Mouse (Mus musculus) MEL (cell line): ENCODE results near the gene Fam213a. TPM values are rescaled to one million over a fixed set of nuclear protein-coding genes. Genes with fewer than 3 reads are reported as not detected.

ENCODE experiments used
- DNase-seq: peaks from one replicate; pipeline ENCODE4 v3.0.0; 2011; ENCODE audit warnings: low read depth, low spot score
- H3K27ac ChIP-seq: 2 replicates; pipeline ENCODE4 v1.5.1; 2012; ENCODE audit warnings: low read depth, mild to moderate bottlenecking, control low read depth, low read length, moderate library complexity; ENCODE audit not compliant: control insufficient read depth
- H3K27me3 ChIP-seq, 2 experiments: fragments of 150-350 bp in 1 of 2; sonication (generic) in 1 of 2; 2 replicates each; pipeline ENCODE4 v1.6.1; 2012; ENCODE audit warnings: low read length in 2 of 2, mild to moderate bottlenecking in 2 of 2, improper control_type of control experiment in 1 of 2, moderate library complexity in 1 of 2; ENCODE audit not compliant: insufficient read depth in 2 of 2, control insufficient read depth in 1 of 2
- H3K36me3 ChIP-seq, 2 experiments: 2 replicates each; pipeline ENCODE4 v1.6.1; 2012 to 2014; ENCODE audit warnings: low read length in 2 of 2, improper control_type of control experiment in 1 of 2, inconsistent platforms in 1 of 2, mild to moderate bottlenecking in 1 of 2; ENCODE audit not compliant: insufficient read depth in 2 of 2, control insufficient read depth in 1 of 2
- H3K4me1 ChIP-seq, 2 experiments: fragments of 150-350 bp in 1 of 2; sonication (generic) in 1 of 2; 2 replicates each; pipeline ENCODE4 v1.6.1; 2012; ENCODE audit warnings: low read length in 2 of 2, improper control_type of control experiment in 1 of 2, mild to moderate bottlenecking in 1 of 2; ENCODE audit not compliant: insufficient read depth in 2 of 2, control insufficient read depth in 1 of 2
- H3K4me3 ChIP-seq, 2 experiments: fragments of 150-350 bp in 1 of 2; sonication (generic) in 1 of 2; 2 replicates each; pipeline ENCODE4 v1.5.1; 2012; ENCODE audit warnings: low read depth in 2 of 2, low read length in 2 of 2, mild to moderate bottlenecking in 2 of 2, moderate library complexity in 2 of 2, control low read depth in 1 of 2, improper control_type of control experiment in 1 of 2; ENCODE audit not compliant: control insufficient read depth in 1 of 2, insufficient read depth in 1 of 2
- H3K79me2 ChIP-seq: 2 replicates; pipeline ENCODE4 v1.6.1; 2012; ENCODE audit warnings: mild to moderate bottlenecking, low read length, moderate library complexity; ENCODE audit not compliant: control insufficient read depth, poor library complexity, insufficient read depth
- H3K9ac ChIP-seq: 2 replicates; pipeline ENCODE4 v1.6.1; 2012; ENCODE audit warnings: low read depth, mild to moderate bottlenecking, control low read depth, low read length, moderate library complexity; ENCODE audit not compliant: control insufficient read depth, poor library complexity, severe bottlenecking
- H3K9me3 ChIP-seq: fragments of 150-350 bp; sonication (generic); replicated peaks from 2 replicates; pipeline ENCODE4 v1.6.1; 2012; ENCODE audit warnings: mild to moderate bottlenecking, low read length, improper control_type of control experiment, moderate library complexity; ENCODE audit not compliant: insufficient read depth
- BHLHE40 ChIP-seq: IDR thresholded peaks from 2 replicates; pipeline ENCODE4 v1.6.1; 2012; ENCODE audit warnings: low read depth, mild to moderate bottlenecking, inconsistent platforms, low read length, improper control_type of control experiment, borderline replicate concordance
- CHD1 ChIP-seq: IDR thresholded peaks from 2 replicates; pipeline ENCODE4 v1.6.1; 2012; ENCODE audit warnings: low read depth, mild to moderate bottlenecking, inconsistent platforms, low read length, improper control_type of control experiment
- CHD2 ChIP-seq: IDR thresholded peaks from 2 replicates; pipeline ENCODE4 v1.6.1; 2011; ENCODE audit warnings: low read length, improper control_type of control experiment
- CTCF ChIP-seq, 3 experiments: IDR thresholded peaks in 2 of 3; conservative IDR thresholded peaks in 1 of 3; 2 replicates each; pipeline ENCODE4 v1.5.1; 2011 to 2012; ENCODE audit warnings: low read length in 3 of 3, low read depth in 2 of 3, mild to moderate bottlenecking in 2 of 3, improper control_type of control experiment in 1 of 3, inconsistent platforms in 1 of 3, mixed read lengths in 1 of 3, moderate library complexity in 1 of 3; ENCODE audit not compliant: control insufficient read depth in 1 of 3, insufficient read depth in 1 of 3, poor library complexity in 1 of 3, severe bottlenecking in 1 of 3
- GATA1 ChIP-seq: IDR thresholded peaks from 2 replicates; pipeline ENCODE4 v1.6.1; 2011; ENCODE audit warnings: low read depth, low read length, improper control_type of control experiment
- MAFK ChIP-seq: IDR thresholded peaks from 2 replicates; pipeline ENCODE4 v1.6.1; 2011; ENCODE audit warnings: low read depth, mild to moderate bottlenecking, low read length, improper control_type of control experiment, borderline replicate concordance
- MAX ChIP-seq: IDR thresholded peaks from 2 replicates; pipeline ENCODE4 v1.6.1; 2011; ENCODE audit warnings: low read length, improper control_type of control experiment
- MAZ ChIP-seq: IDR thresholded peaks from 2 replicates; pipeline ENCODE4 v1.6.1; 2012; ENCODE audit warnings: low read depth, mild to moderate bottlenecking, inconsistent platforms, low read length, improper control_type of control experiment
- MXI1 ChIP-seq: IDR thresholded peaks from 2 replicates; pipeline ENCODE4 v1.6.1; 2011; ENCODE audit warnings: mild to moderate bottlenecking, low read depth, low read length, improper control_type of control experiment
- MYB ChIP-seq: IDR thresholded peaks from 2 replicates; pipeline ENCODE4 v1.6.1; 2011; ENCODE audit warnings: mild to moderate bottlenecking, low read depth, low read length, improper control_type of control experiment
- MYC ChIP-seq: IDR thresholded peaks from 2 replicates; pipeline ENCODE4 v1.6.1; 2011; ENCODE audit warnings: low read depth, mild to moderate bottlenecking, low read length, improper control_type of control experiment, moderate library complexity
- POLR2A ChIP-seq, 2 experiments: IDR thresholded peaks; 2 replicates each; pipeline ENCODE4 v1.6.1; 2011 to 2012; ENCODE audit warnings: low read length in 2 of 2, mild to moderate bottlenecking in 2 of 2, control low read depth in 1 of 2, improper control_type of control experiment in 1 of 2, low read depth in 1 of 2, moderate library complexity in 1 of 2; ENCODE audit not compliant: control insufficient read depth in 1 of 2, insufficient read depth in 1 of 2, poor library complexity in 1 of 2
- RAD21 ChIP-seq: IDR thresholded peaks from 2 replicates; pipeline ENCODE4 v1.6.1; 2011; ENCODE audit warnings: mild to moderate bottlenecking, low read depth, low read length, improper control_type of control experiment
- RCOR1 ChIP-seq: IDR thresholded peaks from 2 replicates; pipeline ENCODE4 v1.6.1; 2012; ENCODE audit warnings: low read depth, mild to moderate bottlenecking, inconsistent platforms, low read length, improper control_type of control experiment
- SMC3 ChIP-seq: IDR thresholded peaks from 2 replicates; pipeline ENCODE4 v1.6.1; 2011; ENCODE audit warnings: low read depth, low read length, improper control_type of control experiment
- TAL1 ChIP-seq: IDR thresholded peaks from 2 replicates; pipeline ENCODE4 v1.6.1; 2012; ENCODE audit warnings: mild to moderate bottlenecking, inconsistent platforms, low read length, moderate library complexity, mixed read lengths
- USF1 ChIP-seq: IDR thresholded peaks from 2 replicates; pipeline ENCODE4 v1.6.1; 2014; ENCODE audit warnings: low read depth, mild to moderate bottlenecking, inconsistent platforms, low read length, improper control_type of control experiment, moderate library complexity
- USF2 ChIP-seq, 2 experiments: IDR thresholded peaks; 2 replicates each; pipeline ENCODE4 v1.6.1; 2011 to 2012; ENCODE audit warnings: improper control_type of control experiment in 2 of 2, low read length in 2 of 2, borderline replicate concordance in 1 of 2, inconsistent platforms in 1 of 2, low read depth in 1 of 2, mild to moderate bottlenecking in 1 of 2; ENCODE audit not compliant: insufficient read depth in 1 of 2
- ZC3H11A ChIP-seq: IDR thresholded peaks from 2 replicates; pipeline ENCODE4 v1.6.1; 2012; ENCODE audit warnings: low read depth, mild to moderate bottlenecking, inconsistent platforms, low read length, improper control_type of control experiment
- ZKSCAN1 ChIP-seq: IDR thresholded peaks from 2 replicates; pipeline ENCODE4 v1.6.1; 2012; ENCODE audit warnings: low read depth, mild to moderate bottlenecking, inconsistent platforms, low read length, improper control_type of control experiment, moderate library complexity
- ZNF384 ChIP-seq: IDR thresholded peaks from 2 replicates; pipeline ENCODE4 v1.6.1; 2012; ENCODE audit warnings: low read depth, mild to moderate bottlenecking, inconsistent platforms, low read length, improper control_type of control experiment
- polyA plus RNA-seq, 2 experiments: library from polyadenylated mRNA; stranded (reverse) in 1 of 2; unstranded in 1 of 2; fragments of >175 nt in 1 of 2; fragments of >200 nt in 1 of 2; gene quantifications; 2 replicates each; pipeline versions ENCODE4 v1.2.1 to v1.2.4; 2012; ENCODE audit warnings: low replicate concordance in 2 of 2, low read depth in 1 of 2; ENCODE audit not compliant: insufficient read length in 2 of 2, insufficient read depth in 1 of 2, missing spikeins in 1 of 2
- total RNA-seq: library from RNA; depleted of rRNA; stranded (reverse); fragments of 300-350 nt; gene quantifications from 2 replicates; pipeline ENCODE4 v1.2.3, GENCODE M21; 2012

Fam213a gene
- total and polyA plus RNA-seq, 3 experiments: 19.2 to 28.5 TPM; not detected in 1

GRCm38 (mm10) chr14:41033135-41034110 is 19.8 kb upstream of the Fam213a start:
- no peak overlapping the region for H3K4me3 ChIP-seq
- no peak overlapping the region for H3K9ac ChIP-seq
- no peaks in the 10 kb centered on the region for H3K36me3 ChIP-seq
- H3K9me3 ChIP-seq: no peaks in the 10 kb centered on the region
- TF ChIP-seq SMC3 (peak; percentile 91), RCOR1 (no peak), ZKSCAN1 (peak; percentile 52; the same call in 1 of the 2 replicates), ZC3H11A (peak; percentile 91), CHD1 (no peak), MAZ (0 out of 2 replicates have a peak, but pooled peaks have one; percentile 21), CTCF (IDR thresholded peaks at IDR 0.05 in 2 of 3, conservative IDR thresholded peaks at IDR 0.05 in 1 of 3; ENCODE audit: control insufficient read depth in 1 of 3, insufficient read depth in 1 of 3, low read depth in 2 of 3, low read length in 3 of 3, poor library complexity in 1 of 3, severe bottlenecking in 1 of 3) (peak; percentile 59 to 87 (median 67); a peak in 5 of 6 replicates), BHLHE40 (0 out of 2 replicates have a peak, but pooled peaks have one; percentile 28), RAD21 (peak; percentile 92), MAX (no peak), ZNF384 (peak; percentile 99), CHD2 (peak; percentile 43)
- no peaks in the 10 kb centered on the region for H3K79me2 ChIP-seq
- DNase-seq: peak; percentile 81
- no peak overlapping the region for H3K27ac ChIP-seq
- no peaks in the 10 kb centered on the region; a peak in 2 of 4 replicates for H3K27me3 ChIP-seq
- no peaks in the 10 kb centered on the region for H3K4me1 ChIP-seq

- TF ChIP-seq ZKSCAN1: no peak
- no peak for TF ChIP-seq BHLHE40
- no peak for TF ChIP-seq MAFK
- TF ChIP-seq MAZ: no peak
- no peak for TF ChIP-seq POLR2A (IDR thresholded peaks at IDR 0.05; ENCODE audit: control insufficient read depth in 1 of 2, insufficient read depth in 1 of 2, low read depth in 1 of 2, low read length in 2 of 2, poor library complexity in 1 of 2)
- no peak for TF ChIP-seq RCOR1
- TF ChIP-seq ZC3H11A: no peak
- TF ChIP-seq GATA1: no peak
- TF ChIP-seq USF2 (IDR thresholded peaks at IDR 0.05; ENCODE audit: borderline replicate concordance in 1 of 2, insufficient read depth in 1 of 2, low read depth in 1 of 2, low read length in 2 of 2): no peak
- no peak for TF ChIP-seq MXI1
- no peak for TF ChIP-seq MYC
- no peak for TF ChIP-seq USF1
- TF ChIP-seq MYB: no peak
- no peak for TF ChIP-seq TAL1
- no peaks in the 10 kb centered on the region for H3K79me2 ChIP-seq
Observed at GRCm38 (mm10) chr14:41030989-41031513, 17.5 kb upstream of the Fam213a start.

More at GRCm38 (mm10) chr14:41030989-41031513, 17.5 kb upstream of the Fam213a start:
- Histone ChIP-seq H3K4me1 (peaks cover 0 to 5% of the 10 kb centered on the region in 2 experiments; a peak in 2 of 4 replicates), H3K9ac (no peak overlapping the region), H3K27me3 (no peaks in the 10 kb centered on the region), H3K4me3 (no peak overlapping the region), H3K36me3 (peaks cover 0 to 3% of the 10 kb centered on the region in 2 experiments; a peak in 2 of 4 replicates), H3K9me3 (no peaks in the 10 kb centered on the region), H3K27ac (no peak overlapping the region)
- no peak for DNase-seq
